Mouse (Mus musculus): ENCODE data around the gene Mobp.
A peak's percentile ranks its signal among the peaks of the same experiment; 100 is the strongest.

Gene Mobp

DNA sequence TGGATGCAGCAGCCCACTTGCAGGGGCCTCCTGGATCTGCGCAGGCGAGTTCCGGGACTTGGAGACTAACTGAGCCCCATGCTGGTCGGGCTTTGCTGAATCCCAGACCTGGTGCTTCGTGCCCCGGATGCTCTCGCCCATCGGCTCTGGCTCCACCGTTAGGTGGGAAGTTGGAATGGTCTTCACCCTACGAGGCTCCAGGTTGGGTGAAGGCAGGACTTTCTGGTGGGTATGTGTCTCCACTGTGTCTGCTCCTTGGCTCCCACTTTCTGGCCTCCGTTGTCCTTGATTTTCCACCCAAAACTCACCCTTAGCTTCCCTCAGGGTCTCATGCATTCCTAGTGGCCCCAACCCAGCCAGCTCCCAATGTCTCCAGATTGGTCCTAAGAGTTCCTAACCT lies 14.1 kb upstream of the Mobp start:
- no peak for DNase-seq

DNA sequence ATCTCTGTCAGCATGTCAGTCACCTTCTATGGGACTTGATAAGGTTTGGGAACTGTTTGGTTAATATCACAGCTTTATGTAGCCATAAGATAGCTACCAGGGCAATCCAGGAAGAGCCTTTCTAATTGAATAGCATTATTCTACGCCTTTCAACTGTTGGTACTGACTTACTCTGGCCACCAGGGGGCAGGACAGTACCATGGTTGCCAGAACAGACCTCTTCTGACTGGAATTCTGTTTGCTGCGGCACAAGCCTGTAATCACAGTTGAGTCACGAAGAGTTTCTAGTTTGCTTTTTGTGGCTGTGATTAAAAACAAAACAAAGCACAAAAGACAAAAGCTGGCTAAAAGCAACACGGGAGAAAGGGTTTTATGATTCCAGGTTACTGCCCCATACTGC lies 8.9 kb upstream of the Mobp start:
- DNase-seq: peak; percentile 70

DNA sequence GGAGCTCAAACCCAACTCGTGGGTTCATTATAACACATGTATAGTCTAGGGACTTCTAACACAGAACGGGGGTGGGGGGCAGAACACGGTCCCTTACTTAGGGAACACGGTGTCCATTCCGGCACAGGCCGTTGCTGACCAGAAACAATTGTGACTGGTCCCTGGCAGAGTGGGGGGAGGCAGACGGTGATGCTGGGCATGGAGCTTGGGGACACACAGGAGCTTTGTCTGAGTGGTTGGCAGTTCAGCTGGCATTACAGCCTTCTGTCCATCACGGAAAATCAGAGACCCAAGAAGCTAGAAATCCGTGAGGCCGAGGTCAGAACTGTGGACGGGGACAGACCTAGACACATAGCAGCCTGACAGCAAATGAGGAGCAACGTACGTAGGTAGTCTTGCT lies 5.0 kb upstream of the Mobp start:
- DNase-seq: no peak

DNA sequence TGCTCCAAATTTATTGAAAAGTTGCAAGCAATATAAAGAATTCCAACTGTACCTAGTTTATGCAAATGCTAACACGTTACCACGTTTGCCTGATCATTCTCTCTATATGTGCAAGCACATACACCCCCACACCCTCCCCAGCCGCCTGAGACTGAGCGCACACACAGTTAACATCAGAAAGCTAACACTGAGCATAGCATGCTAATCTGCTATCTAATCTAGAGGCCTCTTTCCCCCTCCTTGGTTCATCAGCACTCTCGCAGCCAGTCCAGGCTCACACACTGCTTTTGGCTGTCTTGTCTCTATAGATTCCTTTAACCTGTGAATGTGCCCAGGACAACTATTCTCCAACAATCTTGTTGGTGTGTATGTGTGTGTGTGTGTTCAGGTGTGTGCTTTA lies 1.6 kb downstream of the Mobp start:
- no peak for DNase-seq

DNA sequence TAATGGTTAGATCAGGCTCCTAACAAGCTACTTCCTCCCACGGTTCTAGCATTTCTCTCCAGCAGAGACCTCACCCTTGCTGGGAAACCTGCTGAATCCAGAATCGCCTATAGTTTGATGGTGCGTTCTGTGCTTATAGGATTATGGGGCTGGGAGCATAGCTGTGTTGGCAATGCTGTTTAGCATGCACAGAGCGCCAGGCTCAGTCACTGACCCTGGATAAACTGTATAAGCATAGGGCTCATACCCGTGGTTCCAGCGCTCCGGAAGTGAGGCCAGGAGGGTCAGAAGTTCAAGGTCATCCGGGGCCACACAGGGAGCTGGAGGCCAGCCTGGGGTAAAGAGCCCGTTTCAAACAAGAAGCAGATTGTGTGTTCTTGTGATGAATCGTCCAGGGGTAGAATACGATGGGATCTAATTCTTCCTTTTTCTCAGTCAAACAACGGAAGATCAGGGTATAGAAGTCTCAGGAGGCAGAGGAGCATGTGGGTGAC lies 2.4 kb downstream of the Mobp start:
- DNase-seq: no peak

DNA sequence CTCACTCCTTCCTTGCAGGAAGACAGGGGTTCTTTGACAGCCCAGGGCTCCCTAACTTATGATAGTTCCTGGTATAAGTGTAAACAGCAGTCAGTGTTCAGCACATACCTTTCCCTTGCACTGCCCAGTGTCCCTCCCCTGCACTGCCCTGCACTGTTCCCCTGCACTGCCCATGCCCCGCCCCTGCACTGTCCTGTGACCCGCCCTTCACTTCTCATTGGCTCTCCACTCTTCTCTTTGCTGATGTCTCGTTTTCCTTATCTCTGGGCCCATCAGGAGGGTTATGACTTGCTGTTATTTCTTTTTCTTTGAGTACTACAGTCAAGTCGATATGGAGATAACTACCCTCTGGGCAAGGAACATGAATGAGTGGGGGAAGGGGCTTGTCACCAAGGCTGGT lies 8.5 kb downstream of the Mobp start:
- no peak for DNase-seq

DNA sequence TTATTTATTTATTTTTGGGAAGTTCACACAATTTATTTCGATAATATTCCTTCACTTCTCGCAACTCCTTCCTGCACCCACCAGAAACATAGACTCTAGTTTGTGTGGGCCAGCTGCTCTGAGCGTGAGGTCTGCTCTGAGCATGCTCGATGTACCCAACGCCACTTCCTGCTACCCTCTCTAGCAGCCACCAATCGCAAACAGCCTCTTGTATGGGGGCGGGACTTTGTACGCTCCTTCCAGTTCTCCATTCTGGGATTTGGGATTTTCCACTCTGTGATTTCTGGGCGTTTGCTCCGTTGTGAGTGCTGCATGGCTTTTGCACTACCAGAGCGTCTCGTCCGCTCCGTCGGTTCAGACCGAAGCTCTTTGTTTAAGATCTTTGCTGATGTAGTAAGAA lies 14.4 kb downstream of the Mobp start:
- no peak for DNase-seq

DNA sequence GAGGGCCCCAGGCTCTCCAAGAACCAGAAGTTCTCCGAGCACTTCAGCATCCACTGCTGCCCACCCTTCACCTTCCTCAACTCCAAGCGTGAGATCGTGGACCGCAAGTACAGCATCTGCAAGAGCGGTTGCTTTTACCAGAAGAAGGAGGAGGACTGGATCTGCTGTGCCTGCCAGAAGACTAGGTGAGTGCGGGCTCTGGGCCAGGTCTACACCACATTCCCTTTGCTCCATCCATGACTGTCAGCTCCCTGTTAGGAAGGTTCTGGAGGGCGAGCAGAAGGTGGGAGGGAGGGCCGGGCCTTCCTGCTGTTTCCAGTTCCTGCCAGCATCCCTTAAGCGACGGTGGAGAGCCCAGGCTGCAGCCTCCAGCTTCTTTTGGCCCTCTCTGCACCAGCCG lies 18.3 kb downstream of the Mobp start:
- no peak for DNase-seq

DNA sequence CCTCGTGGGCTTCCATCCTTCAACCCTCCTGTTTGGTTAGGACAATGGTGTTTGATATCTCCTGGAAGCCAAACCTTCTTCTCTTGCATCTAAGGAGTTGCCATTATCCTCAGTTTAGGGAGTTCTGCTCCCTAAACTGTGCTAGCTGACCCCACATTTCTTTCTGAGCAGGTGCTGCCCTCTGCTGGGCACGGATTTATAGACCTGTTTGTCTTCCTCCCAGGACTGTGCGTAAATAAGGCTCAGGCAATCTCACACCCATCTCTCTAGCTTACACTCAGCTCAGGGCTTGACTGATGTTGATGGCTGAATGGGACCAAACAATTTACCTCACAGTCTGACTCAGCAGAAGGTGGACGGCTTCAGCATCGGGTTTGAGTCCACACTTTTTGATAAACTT lies 21.8 kb downstream of the Mobp start:
- peak; percentile 46 for DNase-seq

DNA sequence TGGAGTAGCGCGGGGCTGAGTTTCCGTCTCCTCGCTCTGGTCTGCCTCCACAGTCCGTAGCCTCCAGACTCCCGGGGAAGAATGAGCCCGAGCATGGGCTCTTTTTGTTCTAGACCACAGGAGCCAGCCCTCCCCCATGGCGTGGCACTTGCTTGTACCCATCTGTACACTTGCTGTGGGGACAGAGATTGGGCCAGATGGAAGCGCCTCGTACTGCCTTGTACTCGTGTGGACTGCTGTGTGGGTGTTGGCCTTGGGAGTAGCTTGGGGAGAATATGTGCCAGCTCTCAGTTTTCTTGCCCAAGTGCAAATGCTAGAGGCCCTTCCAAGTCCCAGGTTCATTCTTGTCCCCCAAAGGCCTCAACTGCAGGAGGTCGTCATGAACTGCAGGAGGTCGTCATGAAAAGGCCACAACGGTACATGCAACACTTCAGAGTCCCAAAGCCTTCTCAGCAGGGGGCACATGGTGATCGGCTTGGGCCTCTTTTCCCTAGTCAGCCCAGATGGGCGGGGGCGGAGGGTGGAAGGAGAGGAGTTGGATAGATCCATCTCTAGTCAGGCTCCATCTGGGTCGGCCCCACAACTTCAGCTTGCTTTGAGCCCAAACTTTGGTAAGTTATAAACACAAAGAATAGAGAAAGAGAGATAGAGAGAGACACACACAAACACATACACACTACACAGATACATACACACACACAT lies 25.1 kb downstream of the Mobp start:
- DNase-seq: no peak

DNA sequence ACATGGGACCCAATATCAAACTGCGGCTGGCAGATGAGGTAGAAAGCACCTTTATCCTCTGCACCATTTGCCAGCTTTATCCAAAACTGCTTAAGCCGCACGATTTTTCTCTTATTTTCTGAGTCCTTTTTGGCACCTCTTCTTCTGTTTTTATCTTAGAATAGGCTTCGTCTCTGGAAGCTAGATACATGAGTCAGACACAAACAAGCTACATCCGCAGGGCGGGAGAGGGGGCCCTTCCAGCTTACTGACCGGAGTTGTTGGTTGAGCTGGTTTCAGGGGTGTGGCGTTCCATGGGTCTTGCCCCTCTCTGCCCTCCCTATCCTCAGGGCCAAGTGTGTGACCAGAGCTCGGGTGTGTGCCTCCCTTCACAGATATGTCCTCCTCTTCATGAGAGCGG lies 29.3 kb downstream of the Mobp start:
- no peak for DNase-seq

DNA sequence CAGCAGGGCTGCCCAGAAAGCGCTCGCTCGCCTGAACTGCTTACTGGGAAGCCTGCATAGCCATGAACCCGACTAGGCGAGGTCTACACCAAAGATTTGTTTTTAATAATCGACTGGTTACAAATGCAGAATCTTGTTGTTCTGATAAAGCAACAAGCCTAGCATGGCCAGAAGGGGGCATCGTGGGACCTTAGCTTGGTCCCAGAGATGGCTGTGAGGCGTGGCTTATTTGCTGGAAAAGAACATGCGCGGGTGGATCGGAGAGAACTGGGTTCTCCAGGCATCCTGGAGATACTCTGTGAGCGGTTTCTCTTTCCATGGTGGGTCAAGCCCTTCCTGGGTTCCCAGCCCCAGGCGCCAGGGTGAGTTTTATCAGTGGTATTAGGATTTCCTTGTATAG lies 35.0 kb downstream of the Mobp start:
- peak; percentile 20 for DNase-seq

DNA sequence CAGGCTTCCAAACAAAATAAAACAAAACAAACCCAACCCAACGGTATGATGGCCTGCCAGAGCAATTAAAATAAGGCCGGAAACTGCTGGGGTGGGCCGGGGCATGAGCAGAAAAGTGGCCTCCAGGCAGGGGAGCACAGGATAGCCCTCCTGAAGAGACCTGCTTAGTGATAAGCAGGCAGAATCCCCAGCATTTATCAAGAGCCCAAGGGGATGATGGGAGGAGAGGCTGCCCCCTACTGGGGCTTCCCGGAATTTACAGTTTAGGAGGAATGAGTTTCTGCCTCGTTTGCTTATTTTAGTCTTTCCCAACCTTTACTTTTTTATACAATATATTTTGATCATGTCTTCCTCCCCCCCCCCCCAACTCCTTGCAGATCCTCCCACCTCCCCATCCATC lies 37.3 kb downstream of the Mobp start:
- no peak for DNase-seq

DNA sequence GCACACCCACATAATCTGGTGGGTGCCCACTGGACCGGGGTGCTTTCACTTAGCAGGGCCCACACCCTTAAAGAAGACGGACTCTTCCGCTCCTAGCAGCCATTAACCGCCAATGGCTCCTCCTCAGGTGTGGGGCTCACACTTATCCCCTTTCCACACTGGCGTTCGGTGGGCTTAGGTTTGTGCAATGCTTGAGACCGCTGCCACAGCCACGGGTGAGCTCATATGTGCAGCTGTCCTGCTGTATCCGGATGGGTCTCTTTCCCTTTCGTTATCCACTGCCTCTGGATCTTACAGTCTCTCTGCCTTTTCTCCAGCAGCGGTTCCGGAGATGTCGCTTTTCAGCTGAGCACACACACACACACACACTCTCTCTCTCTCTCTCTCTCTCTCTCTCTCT lies 41.4 kb downstream of the Mobp start:
- DNase-seq: no peak

DNA sequence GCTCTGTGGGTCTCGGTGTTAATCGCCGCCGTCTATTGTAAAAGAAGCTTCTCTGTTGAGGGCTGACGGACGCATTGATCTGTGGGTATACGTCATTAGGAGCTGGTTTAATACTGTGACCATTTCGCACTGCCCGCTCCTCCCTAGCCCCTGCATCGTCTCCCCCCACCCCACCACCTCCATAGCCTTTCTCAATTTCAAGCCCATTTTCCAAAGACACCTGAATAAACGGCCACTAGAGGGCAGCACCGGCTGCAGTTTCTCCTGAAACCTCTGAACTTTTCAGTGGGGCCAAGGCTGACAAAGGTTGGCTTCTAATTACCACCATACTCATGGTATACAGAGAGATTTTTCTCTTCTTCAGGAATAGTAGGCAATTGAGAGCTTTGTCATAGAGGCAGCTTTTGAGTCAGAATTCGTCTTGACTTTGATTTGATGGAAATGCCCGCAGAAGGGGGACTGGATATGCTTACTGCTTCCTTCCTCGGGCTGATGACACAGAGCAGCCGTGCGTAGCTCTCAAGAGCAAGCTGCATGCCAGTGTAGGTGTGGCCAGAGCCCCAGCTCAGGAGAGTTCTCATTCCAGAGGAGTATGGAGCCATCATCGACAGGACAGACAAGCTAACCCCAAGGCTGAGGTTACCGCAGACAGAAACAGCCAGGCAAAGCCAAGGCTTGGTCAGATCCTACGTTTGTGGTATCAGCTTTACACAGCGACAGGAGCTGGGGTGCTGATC lies 42.0 kb downstream of the Mobp start:
- peak; percentile 80 for DNase-seq

DNA sequence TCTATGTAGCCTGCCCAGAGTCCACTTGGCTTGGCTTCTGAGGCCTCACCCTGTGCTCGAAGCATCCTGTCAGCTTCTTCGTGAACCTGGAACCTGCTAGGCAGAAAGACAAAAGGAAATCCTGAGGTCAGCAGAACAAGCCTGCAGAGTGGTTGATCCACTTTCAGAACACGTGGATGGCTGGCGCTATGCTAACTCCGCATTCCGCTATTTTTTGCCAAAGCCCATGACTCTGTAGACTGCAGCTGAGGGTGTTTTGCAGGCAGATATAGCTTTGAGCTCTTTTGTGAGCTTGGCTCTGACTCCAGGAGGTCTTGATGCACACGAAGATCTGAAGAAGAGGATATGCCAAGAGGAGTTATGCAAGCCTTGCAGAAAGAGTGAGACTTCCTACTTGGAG lies 43.2 kb downstream of the Mobp start:
- no peak for DNase-seq

DNA sequence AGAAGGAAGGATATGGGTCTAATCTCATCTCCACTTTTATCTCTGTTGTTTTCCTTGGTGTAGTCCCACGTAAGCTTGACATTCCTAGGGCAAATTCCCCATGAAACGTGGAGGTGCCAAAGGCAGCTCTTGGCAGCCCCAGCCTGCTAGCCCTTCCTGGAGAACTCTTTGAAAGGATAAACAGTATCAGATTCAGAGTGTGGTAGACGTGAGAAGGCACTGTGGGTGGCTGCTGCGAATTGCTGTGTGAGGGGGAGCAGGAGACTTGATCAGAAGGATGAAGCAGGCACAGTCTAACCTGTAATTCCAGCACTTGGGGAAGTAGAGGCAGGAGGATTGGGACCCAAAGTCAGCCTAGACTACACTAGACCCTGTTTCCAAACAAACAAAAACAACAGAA lies 51.4 kb downstream of the Mobp start:
- no peak for DNase-seq

DNA sequence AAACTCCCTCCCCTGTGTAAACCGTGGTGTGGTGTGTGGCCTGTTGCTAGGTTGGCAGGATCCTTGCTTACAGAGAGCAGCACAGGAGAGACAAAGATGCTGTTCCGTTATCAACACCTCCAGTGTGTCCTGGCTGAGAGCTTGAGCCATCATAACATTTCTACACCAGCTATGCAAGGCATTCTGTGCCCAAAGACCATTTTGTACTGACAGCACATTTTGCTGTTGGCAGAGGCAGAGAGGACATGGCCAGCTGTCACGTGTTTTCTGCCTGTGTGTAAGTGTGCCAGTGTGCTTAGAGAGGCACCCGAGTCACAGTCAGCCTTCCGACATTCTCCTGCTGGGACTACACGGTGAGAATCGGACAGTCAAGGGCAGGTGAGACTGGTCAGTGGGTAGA lies 52.2 kb downstream of the Mobp start:
- DNase-seq: no peak

DNA sequence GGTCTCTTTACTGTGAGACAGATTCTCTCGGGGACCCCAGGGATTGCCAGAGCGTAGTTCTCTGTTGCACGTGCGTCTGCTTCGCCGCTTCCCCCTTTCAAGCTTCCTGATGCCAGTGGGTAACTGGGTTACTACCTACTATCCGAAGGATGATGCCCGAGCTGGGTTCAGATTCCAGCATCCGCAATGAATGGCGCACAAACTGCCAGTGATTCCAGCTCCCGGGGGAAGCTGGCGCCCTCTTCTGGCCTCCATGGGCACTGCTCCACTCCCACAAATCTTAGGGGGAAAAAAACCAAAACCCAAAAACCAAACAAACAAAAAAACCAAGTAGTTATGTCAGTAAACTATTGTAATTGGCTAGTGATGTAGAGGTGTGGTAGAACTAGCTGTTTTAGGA lies 53.2 kb downstream of the Mobp start:
- peak; percentile 12 for DNase-seq

DNA sequence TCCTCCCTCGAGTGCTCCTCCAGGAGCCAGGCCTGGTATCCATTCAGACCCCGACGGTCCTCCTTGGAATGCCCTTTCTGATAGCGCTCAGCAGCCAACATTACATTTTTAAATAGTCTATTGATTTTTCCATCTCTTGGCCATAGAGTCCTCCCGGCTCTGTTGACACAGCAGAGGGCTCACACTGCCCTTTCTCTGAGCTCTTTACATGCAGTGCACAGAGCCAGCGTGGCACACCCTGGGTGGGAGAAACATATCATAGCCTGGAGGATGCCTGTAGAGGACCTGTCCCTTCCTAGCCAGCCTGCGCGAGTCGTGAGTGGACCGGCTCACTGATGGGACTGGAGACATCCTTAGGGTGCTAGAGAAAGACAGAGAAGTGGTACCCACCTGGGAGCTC lies 54.4 kb downstream of the Mobp start:
- DNase-seq: no peak

DNA sequence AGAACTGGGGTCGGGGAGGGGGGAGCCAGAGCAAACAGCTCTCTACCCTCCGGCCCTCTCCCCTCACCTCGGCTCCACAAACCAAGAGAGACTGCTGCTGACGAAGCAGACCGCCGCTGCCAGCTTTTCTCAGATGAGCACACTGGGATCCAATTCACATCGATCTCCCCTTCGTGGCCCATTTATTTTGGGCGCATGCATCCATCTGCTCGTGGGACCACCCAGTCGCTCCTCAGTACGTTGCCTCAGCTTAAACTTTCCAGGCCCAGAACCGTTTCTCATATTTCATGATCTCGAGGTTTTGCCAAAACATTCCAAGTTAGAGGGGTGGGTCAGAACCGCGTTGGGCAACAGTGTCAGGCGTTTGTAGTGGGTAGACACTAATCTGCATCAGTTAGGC lies 57.4 kb downstream of the Mobp start:
- DNase-seq: no peak

DNA sequence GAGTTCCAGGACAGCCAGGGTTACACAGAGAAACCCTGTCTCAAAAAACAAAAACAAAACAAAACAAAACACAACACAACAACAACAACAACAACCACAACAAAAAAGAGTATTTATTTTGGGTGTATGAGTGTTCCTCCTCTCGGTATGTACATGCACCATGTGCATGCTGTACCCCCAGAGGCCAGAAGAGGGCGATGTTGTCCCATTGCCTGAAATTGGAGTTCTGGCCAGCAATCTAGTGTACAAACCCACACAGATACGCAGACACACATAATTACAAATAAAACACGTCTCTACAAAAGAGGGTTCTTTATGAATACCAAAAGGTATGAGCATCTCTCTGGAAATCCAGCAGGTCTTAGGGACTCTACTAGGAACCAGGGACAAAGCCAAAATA lies 60.6 kb downstream of the Mobp start:
- DNase-seq: no peak

DNA sequence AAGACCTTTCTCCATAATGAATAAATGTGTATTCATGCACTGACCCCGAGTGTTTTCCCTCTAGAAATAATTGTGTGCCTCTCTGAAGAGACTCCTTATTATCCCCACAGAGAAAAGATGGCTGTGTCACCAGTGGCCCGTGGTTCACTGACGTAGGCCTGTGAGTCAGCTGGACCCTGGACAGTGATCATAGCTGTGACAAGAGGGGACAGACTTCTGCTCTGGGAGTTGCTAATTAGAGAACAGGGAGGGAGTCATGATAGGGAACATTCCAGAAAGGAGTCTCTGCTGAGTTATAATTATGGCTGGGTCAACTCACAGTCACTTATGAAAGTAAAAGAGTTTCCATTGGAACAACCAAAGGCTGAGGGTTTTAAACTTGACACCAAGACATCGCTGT lies 61.4 kb downstream of the Mobp start:
- DNase-seq: no peak

DNA sequence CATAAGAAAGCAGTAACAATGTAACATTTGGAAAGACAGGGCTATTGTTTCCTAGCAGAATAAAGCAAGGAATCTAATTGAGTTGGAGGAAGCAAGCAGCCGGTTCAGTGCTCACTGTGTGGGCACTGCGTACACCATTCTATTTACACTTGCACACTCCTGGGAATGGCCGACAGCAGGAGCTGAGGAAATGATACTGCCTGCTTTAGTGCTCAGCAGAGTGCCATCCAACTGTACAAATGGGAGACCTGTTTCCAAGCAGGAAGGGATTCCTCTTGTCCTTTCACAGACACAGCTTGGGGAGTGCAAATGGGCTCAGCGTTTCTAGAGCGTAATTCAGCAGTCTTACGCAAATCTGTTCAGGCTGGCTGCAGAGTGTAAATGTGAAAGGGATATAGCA lies 63.4 kb downstream of the Mobp start:
- DNase-seq: no peak

DNA sequence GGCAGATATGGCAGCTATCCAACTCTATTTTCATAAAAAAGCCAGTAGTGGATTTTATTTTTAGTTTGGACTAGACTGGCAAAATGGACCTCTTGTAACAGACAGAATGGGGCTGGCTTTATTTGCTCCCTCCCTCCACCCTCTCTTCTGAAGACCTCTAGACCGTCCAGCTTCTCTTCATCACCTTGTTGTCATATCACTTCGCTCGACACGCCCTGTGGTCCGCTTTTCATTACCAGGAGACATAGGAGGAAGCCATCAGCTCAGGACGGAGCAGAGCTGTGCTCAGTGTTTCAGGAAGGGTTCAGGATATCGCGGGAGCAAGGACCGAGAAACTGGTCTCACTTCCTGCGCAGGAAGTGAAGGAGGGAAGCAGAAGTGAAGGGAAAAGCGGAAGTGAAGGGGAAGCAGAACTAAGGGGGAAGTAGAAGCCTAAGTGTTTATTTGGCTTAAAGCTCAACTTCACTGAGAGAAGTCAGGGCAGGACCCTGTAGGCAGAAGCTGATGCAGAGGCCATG lies 65.5 kb downstream of the Mobp start:
- no peak for DNase-seq
